Mouse (Mus musculus) MEL (cell line): Measurements from ENCODE around the gene Hmox2. TPM values are rescaled to one million over a fixed set of nuclear protein-coding genes. Genes with fewer than 3 reads are reported as not detected.

Experiments
- DNase-seq: peaks from one replicate; pipeline ENCODE4 v3.0.0; 2011; ENCODE audit warnings: low read depth, low spot score
- H3K27ac ChIP-seq: 2 replicates; pipeline ENCODE4 v1.5.1; 2012; ENCODE audit warnings: low read depth, mild to moderate bottlenecking, control low read depth, low read length, moderate library complexity; ENCODE audit not compliant: control insufficient read depth
- H3K27me3 ChIP-seq, 2 experiments: fragments of 150-350 bp in 1 of 2; sonication (generic) in 1 of 2; 2 replicates each; pipeline ENCODE4 v1.6.1; 2012; ENCODE audit warnings: low read length in 2 of 2, mild to moderate bottlenecking in 2 of 2, improper control_type of control experiment in 1 of 2, moderate library complexity in 1 of 2; ENCODE audit not compliant: insufficient read depth in 2 of 2, control insufficient read depth in 1 of 2
- H3K36me3 ChIP-seq, 2 experiments: 2 replicates each; pipeline ENCODE4 v1.6.1; 2012 to 2014; ENCODE audit warnings: low read length in 2 of 2, improper control_type of control experiment in 1 of 2, inconsistent platforms in 1 of 2, mild to moderate bottlenecking in 1 of 2; ENCODE audit not compliant: insufficient read depth in 2 of 2, control insufficient read depth in 1 of 2
- H3K4me1 ChIP-seq, 2 experiments: fragments of 150-350 bp in 1 of 2; sonication (generic) in 1 of 2; 2 replicates each; pipeline ENCODE4 v1.6.1; 2012; ENCODE audit warnings: low read length in 2 of 2, improper control_type of control experiment in 1 of 2, mild to moderate bottlenecking in 1 of 2; ENCODE audit not compliant: insufficient read depth in 2 of 2, control insufficient read depth in 1 of 2
- H3K4me3 ChIP-seq, 2 experiments: fragments of 150-350 bp in 1 of 2; sonication (generic) in 1 of 2; 2 replicates each; pipeline ENCODE4 v1.5.1; 2012; ENCODE audit warnings: low read depth in 2 of 2, low read length in 2 of 2, mild to moderate bottlenecking in 2 of 2, moderate library complexity in 2 of 2, control low read depth in 1 of 2, improper control_type of control experiment in 1 of 2; ENCODE audit not compliant: control insufficient read depth in 1 of 2, insufficient read depth in 1 of 2
- H3K79me2 ChIP-seq: 2 replicates; pipeline ENCODE4 v1.6.1; 2012; ENCODE audit warnings: mild to moderate bottlenecking, low read length, moderate library complexity; ENCODE audit not compliant: control insufficient read depth, poor library complexity, insufficient read depth
- H3K9ac ChIP-seq: 2 replicates; pipeline ENCODE4 v1.6.1; 2012; ENCODE audit warnings: low read depth, mild to moderate bottlenecking, control low read depth, low read length, moderate library complexity; ENCODE audit not compliant: control insufficient read depth, poor library complexity, severe bottlenecking
- H3K9me3 ChIP-seq: fragments of 150-350 bp; sonication (generic); replicated peaks from 2 replicates; pipeline ENCODE4 v1.6.1; 2012; ENCODE audit warnings: mild to moderate bottlenecking, low read length, improper control_type of control experiment, moderate library complexity; ENCODE audit not compliant: insufficient read depth
- BHLHE40 ChIP-seq: IDR thresholded peaks from 2 replicates; pipeline ENCODE4 v1.6.1; 2012; ENCODE audit warnings: low read depth, mild to moderate bottlenecking, inconsistent platforms, low read length, improper control_type of control experiment, borderline replicate concordance
- CHD1 ChIP-seq: IDR thresholded peaks from 2 replicates; pipeline ENCODE4 v1.6.1; 2012; ENCODE audit warnings: low read depth, mild to moderate bottlenecking, inconsistent platforms, low read length, improper control_type of control experiment
- CTCF ChIP-seq, 3 experiments: IDR thresholded peaks in 2 of 3; conservative IDR thresholded peaks in 1 of 3; 2 replicates each; pipeline ENCODE4 v1.5.1; 2011 to 2012; ENCODE audit warnings: low read length in 3 of 3, low read depth in 2 of 3, mild to moderate bottlenecking in 2 of 3, improper control_type of control experiment in 1 of 3, inconsistent platforms in 1 of 3, mixed read lengths in 1 of 3, moderate library complexity in 1 of 3; ENCODE audit not compliant: control insufficient read depth in 1 of 3, insufficient read depth in 1 of 3, poor library complexity in 1 of 3, severe bottlenecking in 1 of 3
- E2F4 ChIP-seq: IDR thresholded peaks from 2 replicates; pipeline ENCODE4 v1.6.1; 2011; ENCODE audit warnings: low read depth, low read length, improper control_type of control experiment, borderline replicate concordance
- ELF1 ChIP-seq: IDR thresholded peaks from 2 replicates; pipeline ENCODE4 v1.6.1; 2014; ENCODE audit warnings: low read depth, mild to moderate bottlenecking, inconsistent platforms, low read length, improper control_type of control experiment, moderate library complexity
- GATA1 ChIP-seq: IDR thresholded peaks from 2 replicates; pipeline ENCODE4 v1.6.1; 2011; ENCODE audit warnings: low read depth, low read length, improper control_type of control experiment
- MAX ChIP-seq: IDR thresholded peaks from 2 replicates; pipeline ENCODE4 v1.6.1; 2011; ENCODE audit warnings: low read length, improper control_type of control experiment
- MEF2A ChIP-seq: IDR thresholded peaks from 2 replicates; pipeline ENCODE4 v1.6.1; 2014; ENCODE audit warnings: low read depth, mild to moderate bottlenecking, inconsistent platforms, low read length, improper control_type of control experiment; ENCODE audit not compliant: poor library complexity, insufficient replicate concordance, severe bottlenecking; ENCODE audit errors: extremely low read depth
- MXI1 ChIP-seq: IDR thresholded peaks from 2 replicates; pipeline ENCODE4 v1.6.1; 2011; ENCODE audit warnings: mild to moderate bottlenecking, low read depth, low read length, improper control_type of control experiment
- MYB ChIP-seq: IDR thresholded peaks from 2 replicates; pipeline ENCODE4 v1.6.1; 2011; ENCODE audit warnings: mild to moderate bottlenecking, low read depth, low read length, improper control_type of control experiment
- NELFE ChIP-seq: IDR thresholded peaks from 2 replicates; pipeline ENCODE4 v1.6.1; 2011; ENCODE audit warnings: low read depth, low read length, improper control_type of control experiment
- NRF1 ChIP-seq: IDR thresholded peaks from 2 replicates; pipeline ENCODE4 v1.6.1; 2014; ENCODE audit warnings: low read depth, mild to moderate bottlenecking, inconsistent platforms, low read length, improper control_type of control experiment, moderate library complexity; ENCODE audit not compliant: poor library complexity, insufficient read depth, severe bottlenecking
- POLR2AphosphoS2 ChIP-seq: IDR thresholded peaks from 2 replicates; pipeline ENCODE4 v1.6.1; 2011; ENCODE audit warnings: low read length, improper control_type of control experiment
- RAD21 ChIP-seq: IDR thresholded peaks from 2 replicates; pipeline ENCODE4 v1.6.1; 2011; ENCODE audit warnings: mild to moderate bottlenecking, low read depth, low read length, improper control_type of control experiment
- TCF12 ChIP-seq: IDR thresholded peaks from 2 replicates; pipeline ENCODE4 v1.6.1; 2014; ENCODE audit warnings: low read depth, mild to moderate bottlenecking, inconsistent platforms, low read length, improper control_type of control experiment, moderate library complexity
- UBTF ChIP-seq: IDR thresholded peaks from 2 replicates; pipeline ENCODE4 v1.6.1; 2012; ENCODE audit warnings: low read depth, mild to moderate bottlenecking, inconsistent platforms, low read length, improper control_type of control experiment, moderate library complexity, borderline replicate concordance; ENCODE audit not compliant: insufficient read depth
- USF1 ChIP-seq: IDR thresholded peaks from 2 replicates; pipeline ENCODE4 v1.6.1; 2014; ENCODE audit warnings: low read depth, mild to moderate bottlenecking, inconsistent platforms, low read length, improper control_type of control experiment, moderate library complexity
- USF2 ChIP-seq, 2 experiments: IDR thresholded peaks; 2 replicates each; pipeline ENCODE4 v1.6.1; 2011 to 2012; ENCODE audit warnings: improper control_type of control experiment in 2 of 2, low read length in 2 of 2, borderline replicate concordance in 1 of 2, inconsistent platforms in 1 of 2, low read depth in 1 of 2, mild to moderate bottlenecking in 1 of 2; ENCODE audit not compliant: insufficient read depth in 1 of 2
- polyA plus RNA-seq, 2 experiments: library from polyadenylated mRNA; stranded (reverse) in 1 of 2; unstranded in 1 of 2; fragments of >175 nt in 1 of 2; fragments of >200 nt in 1 of 2; gene quantifications; 2 replicates each; pipeline versions ENCODE4 v1.2.1 to v1.2.4; 2012; ENCODE audit warnings: low replicate concordance in 2 of 2, low read depth in 1 of 2; ENCODE audit not compliant: insufficient read length in 2 of 2, insufficient read depth in 1 of 2, missing spikeins in 1 of 2
- total RNA-seq: library from RNA; depleted of rRNA; stranded (reverse); fragments of 300-350 nt; gene quantifications from 2 replicates; pipeline ENCODE4 v1.2.3, GENCODE M21; 2012

Gene Hmox2
- total and polyA plus RNA-seq, 3 experiments: 41.5 to 75.0 TPM; not detected in 1

- Histone ChIP-seq H3K27ac (no peak overlapping the region), H3K4me1 (no peaks in the 10 kb centered on the region), H3K9ac (no peak overlapping the region), H3K9me3 (no peaks in the 10 kb centered on the region), H3K27me3 (no peaks in the 10 kb centered on the region), H3K36me3 (peaks cover 0 to 2% of the 10 kb centered on the region in 2 experiments; a peak in 2 of 4 replicates), H3K79me2 (peaks cover 7% of the 10 kb centered on the region), H3K4me3 (no peak overlapping the region)
- no peak for DNase-seq
- no peak for TF ChIP-seq BHLHE40
- TF ChIP-seq RAD21: no peak
- TF ChIP-seq NELFE: no peak
- TF ChIP-seq E2F4: no peak
- TF ChIP-seq MYB: no peak
- TF ChIP-seq ELF1: no peak
- no peak for TF ChIP-seq NRF1
- no peak for TF ChIP-seq UBTF
- no peak for TF ChIP-seq MXI1
- TF ChIP-seq MEF2A: no peak
- TF ChIP-seq CTCF (IDR thresholded peaks at IDR 0.05 in 2 of 3, conservative IDR thresholded peaks at IDR 0.05 in 1 of 3; ENCODE audit: control insufficient read depth in 1 of 3, insufficient read depth in 1 of 3, low read depth in 2 of 3, low read length in 3 of 3, poor library complexity in 1 of 3, severe bottlenecking in 1 of 3): no peak
- TF ChIP-seq GATA1: no peak
- TF ChIP-seq TCF12: no peak
- TF ChIP-seq CHD1: no peak
- TF ChIP-seq USF1: no peak
- TF ChIP-seq MAX: no peak
- no peak for TF ChIP-seq USF2 (IDR thresholded peaks at IDR 0.05; ENCODE audit: borderline replicate concordance in 1 of 2, insufficient read depth in 1 of 2, low read depth in 1 of 2, low read length in 2 of 2)
- TF ChIP-seq POLR2AphosphoS2: no peak
Measured at GRCm38 (mm10) chr16:4736262-4736661, 10.1 kb downstream of the Hmox2 start.

- DNase-seq: no peak
- no peaks in the 10 kb centered on the region for H3K9me3 ChIP-seq
Measured at GRCm38 (mm10) chr16:4739994-4740393, 13.8 kb downstream of the Hmox2 start.

More at GRCm38 (mm10) chr16:4739994-4740393, 13.8 kb downstream of the Hmox2 start:
- Histone ChIP-seq H3K36me3 (peaks cover 0 to 2% of the 10 kb centered on the region in 2 experiments; a peak in 2 of 4 replicates), H3K27me3 (no peaks in the 10 kb centered on the region), H3K27ac (no peak overlapping the region), H3K4me3 (no peak overlapping the region), H3K4me1 (no peaks in the 10 kb centered on the region), H3K79me2 (peaks cover 7% of the 10 kb centered on the region), H3K9ac (no peak overlapping the region)
- TF ChIP-seq MXI1 (no peak), USF2 (IDR thresholded peaks at IDR 0.05; ENCODE audit: borderline replicate concordance in 1 of 2, insufficient read depth in 1 of 2, low read depth in 1 of 2, low read length in 2 of 2) (no peak)
